Mouse (Mus musculus): Measurements from ENCODE around the gene Trim40.

Gene Trim40

GRCm38 (mm10) chr17:36840961-36841445 lies 48.9 kb downstream of the Trim40 start:
- DNase-seq (ENCODE audit: low spot score in 2 of 2), result no peak

- DNase-seq (ENCODE audit: low spot score in 2 of 2), result no peak
Observed at GRCm38 (mm10) chr17:36839931-36840330, 50.0 kb downstream of the Trim40 start.

GRCm38 (mm10) chr17:36839001-36839400 lies 50.9 kb downstream of the Trim40 start:
- DNase-seq (ENCODE audit: low spot score in 2 of 2), result no peak

- peak; percentile 91 to 95 for DNase-seq (ENCODE audit: low spot score in 2 of 2)
Observed at GRCm38 (mm10) chr17:36836874-36837647, 52.9 kb downstream of the Trim40 start, which contains the start of gene Trim26. Trim26 (plus strand) TSS chr17:36837134.

GRCm38 (mm10) chr17:36836427-36836812 lies 53.5 kb downstream of the Trim40 start:
- no peak for DNase-seq (ENCODE audit: low spot score in 2 of 2)

- peak; percentile 26 to 45 for DNase-seq (ENCODE audit: low spot score in 2 of 2)
Observed at GRCm38 (mm10) chr17:36835591-36836426, 54.1 kb downstream of the Trim40 start.

- DNase-seq (ENCODE audit: low spot score in 2 of 2), result no peak
Observed at GRCm38 (mm10) chr17:36832694-36833093, 57.2 kb downstream of the Trim40 start.
